Mouse (Mus musculus): ENCODE measurements around the gene Stambpl1. TPM values are rescaled to one million over a fixed set of nuclear protein-coding genes. Genes with fewer than 3 reads are reported as not detected.

The Stambpl1 gene
- polyA plus RNA-seq, 1 experiment = 17.4 TPM

GRCm38 (mm10) chr19:34268991-34269390 is 77.0 kb downstream of the Stambpl1 start:
- WGBS = 49% methylated on average over 1 of the region's 1 CpGs
- DNase-seq (ENCODE audit: low read depth, low spot score) = no peak

GRCm38 (mm10) chr19:34270106-34270726 is 78.2 kb downstream of the Stambpl1 start:
- WGBS = 34% methylated on average over 11 of the region's 11 CpGs
- DNase-seq (ENCODE audit: low read depth, low spot score) = no peak

DNA sequence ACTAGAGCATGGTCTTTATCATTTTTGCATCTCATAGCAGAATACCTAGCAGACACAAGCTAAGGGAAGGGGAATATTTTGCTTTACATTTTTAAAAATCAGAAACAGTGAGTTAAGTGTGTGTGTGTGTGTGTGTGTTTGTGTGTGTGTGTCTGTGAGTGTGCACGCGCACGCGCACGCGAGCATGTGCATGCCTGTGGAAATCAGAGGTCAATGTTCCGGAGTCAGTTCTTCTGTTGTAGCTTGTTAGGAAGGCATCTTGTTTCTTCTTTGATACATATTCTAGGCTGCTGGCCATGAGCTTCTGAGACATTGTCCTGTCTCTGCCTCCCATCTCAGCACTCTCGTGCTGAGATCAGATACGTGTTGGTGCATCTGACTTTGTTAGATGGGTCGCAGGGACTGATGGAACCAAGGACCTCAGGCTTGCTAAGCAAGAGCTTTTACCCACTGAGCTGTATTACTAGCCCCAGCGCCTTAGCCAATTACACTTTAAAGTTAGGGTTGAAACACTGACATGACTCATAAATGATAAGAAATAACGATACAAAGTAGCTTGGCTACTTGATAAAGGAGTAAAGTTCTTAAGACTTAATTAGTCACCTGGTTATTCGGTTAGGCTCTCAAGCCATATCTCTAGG is 78.9 kb downstream of the Stambpl1 start:
- DNase-seq (ENCODE audit: low read depth, low spot score) = no peak
- WGBS = 95% methylated on average over 13 of the region's 13 CpGs

- 100% methylated on average over 1 of the region's 1 CpGs for WGBS
- no peak for DNase-seq (ENCODE audit: low read depth, low spot score)
These were observed 81.0 kb downstream of the Stambpl1 start for GRCm38 (mm10) chr19:34273073-34273472.

DNA sequence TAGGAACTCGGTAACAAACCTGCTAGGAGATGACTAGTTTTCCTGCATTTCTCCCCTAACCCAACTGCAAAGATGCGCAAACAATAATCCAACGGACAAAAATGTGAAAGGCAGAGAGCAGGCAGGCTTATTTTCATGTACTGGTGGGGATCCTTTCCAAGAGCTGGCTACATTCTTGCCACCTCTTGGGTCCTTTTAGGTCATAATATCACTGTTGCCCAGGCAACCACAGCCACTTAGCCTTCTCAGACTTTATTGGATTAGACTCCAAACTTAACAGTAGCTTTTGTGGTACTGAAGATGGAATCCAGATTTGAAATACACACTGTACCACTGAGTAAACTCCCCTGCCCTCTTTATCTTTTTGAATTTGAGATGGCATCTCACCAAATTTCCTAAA is 86.0 kb downstream of the Stambpl1 start:
- WGBS = 69% methylated on average over 3 of the region's 3 CpGs
- no peak for DNase-seq (ENCODE audit: low read depth, low spot score)

DNA sequence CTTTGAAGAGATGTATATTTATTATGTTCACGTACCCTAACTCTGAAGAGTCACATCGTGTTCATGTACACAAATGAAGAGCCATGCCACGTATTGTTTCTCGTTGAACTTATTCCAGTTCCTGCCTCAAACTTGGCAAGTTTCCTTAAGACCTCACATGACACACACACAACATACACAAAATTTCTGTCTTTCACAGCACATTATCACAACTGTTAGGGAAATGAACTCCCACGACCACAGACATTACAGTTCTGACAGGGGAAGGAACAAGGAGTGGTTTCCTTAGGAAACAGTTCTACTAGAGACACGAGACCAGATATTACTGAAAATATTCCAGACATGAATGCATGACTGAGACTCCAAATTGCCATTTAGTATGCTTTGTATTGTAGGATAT is 91.6 kb downstream of the Stambpl1 start:
- WGBS = 61% methylated on average over 6 of the region's 6 CpGs
- DNase-seq (ENCODE audit: low read depth, low spot score) = no peak

DNA sequence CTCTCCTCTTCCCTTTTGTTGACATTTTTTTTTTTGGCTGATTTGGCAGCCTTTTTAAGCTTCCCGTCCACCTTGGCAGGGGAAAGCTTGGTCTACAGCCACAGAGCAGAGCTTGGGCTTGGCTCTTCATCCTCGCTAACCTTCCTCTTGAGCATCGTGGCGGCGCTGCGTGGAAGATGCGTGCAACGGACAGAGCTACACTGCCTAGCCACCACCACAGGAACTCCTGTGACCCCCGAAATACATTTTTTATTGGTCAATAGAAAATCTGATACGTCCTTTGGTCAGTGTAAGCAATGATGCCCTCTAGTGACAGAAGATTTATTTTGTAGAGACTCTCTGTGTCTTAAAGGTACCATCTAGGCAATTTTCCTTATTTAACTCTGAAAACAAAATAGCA is 92.4 kb downstream of the Stambpl1 start:
- 34% methylated on average over 10 of the region's 10 CpGs for whole genome bisulfite sequencing
- DNase-seq (ENCODE audit: low read depth, low spot score) = no peak

DNA sequence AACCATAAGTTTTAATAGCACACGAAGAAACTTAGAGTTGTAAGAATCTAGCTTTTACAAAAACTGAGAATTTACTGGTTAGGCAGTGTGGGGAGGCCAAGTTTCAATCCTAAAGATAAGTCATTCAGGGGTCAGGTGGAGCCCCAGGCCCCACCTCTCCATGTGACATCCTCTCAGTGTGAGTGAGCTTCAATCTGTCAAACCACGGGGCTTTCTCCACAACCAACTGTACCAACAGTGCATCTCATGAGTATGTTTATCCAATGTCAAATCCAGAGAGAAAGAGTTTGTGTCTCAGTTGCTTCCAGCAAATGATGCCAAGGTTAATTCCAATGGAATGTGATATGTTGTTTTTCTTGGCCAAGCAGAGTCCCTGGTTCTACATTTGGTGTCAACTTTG is 92.8 kb downstream of the Stambpl1 start:
- no peak for DNase-seq (ENCODE audit: low read depth, low spot score)
- 43% methylated on average over 2 of the region's 2 CpGs for WGBS

GRCm38 (mm10) chr19:34287221-34287620 is 95.2 kb downstream of the Stambpl1 start:
- DNase-seq (ENCODE audit: low read depth, low spot score) = no peak

DNA sequence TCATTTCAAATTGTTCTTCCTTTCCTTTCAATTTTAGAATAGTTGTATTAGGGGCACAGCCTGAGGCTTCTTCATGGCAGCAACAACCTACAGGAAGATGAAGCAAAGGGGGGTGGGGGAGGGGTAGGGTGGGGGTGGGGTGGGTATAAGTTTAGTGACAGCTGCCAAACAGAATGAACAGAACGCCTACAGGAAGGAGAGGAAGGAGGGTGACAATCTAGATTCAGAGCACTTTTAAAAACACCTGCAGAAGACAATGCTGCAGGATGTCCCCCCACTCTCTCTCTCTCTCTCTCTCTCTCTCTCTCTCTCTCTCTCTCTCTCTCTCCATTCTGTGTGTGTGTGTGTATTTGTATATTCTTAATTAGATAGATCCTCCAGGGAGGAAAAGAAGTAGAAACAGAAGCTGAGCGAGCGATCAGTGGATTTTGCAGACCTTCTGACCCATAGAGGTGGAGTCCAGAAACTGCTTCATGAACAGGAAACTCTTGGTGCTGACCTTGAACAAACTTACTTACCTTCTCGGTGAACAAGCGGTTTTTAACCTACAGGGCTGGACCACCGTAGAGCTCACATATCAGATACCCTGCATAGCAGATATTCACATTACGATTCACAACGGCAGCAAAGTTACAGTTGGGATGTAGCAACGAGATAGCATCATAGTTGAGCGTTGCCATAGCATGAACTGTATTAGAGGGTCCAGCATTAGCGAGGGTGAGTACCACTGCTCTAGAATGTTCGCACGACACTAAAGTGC is 95.8 kb downstream of the Stambpl1 start:
- DNase-seq (ENCODE audit: low read depth, low spot score) = no peak
- 69% methylated on average over 13 of the region's 13 CpGs for WGBS

DNA sequence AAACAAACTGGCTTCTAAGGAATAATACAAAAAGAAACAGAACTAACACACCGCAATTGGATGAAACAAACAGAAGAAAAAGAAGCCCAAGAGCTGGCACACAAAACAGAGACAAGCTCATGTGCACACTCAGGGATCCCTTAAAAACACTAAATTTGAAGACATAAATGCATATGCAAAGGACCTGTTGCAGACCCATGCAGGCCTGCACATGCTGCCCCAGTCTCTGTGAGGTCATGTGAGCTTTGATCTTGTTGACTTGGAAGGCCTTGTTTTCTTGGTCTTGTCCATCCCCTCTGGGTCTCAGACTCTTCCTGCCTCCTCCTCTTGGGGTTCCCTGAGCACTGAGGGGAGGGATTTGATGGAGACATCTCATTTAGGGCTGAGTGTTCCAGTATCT is 96.7 kb downstream of the Stambpl1 start:
- no peak for DNase-seq (ENCODE audit: low read depth, low spot score)
- 88% methylated on average over 1 of the region's 1 CpGs for WGBS

Other genes with a start within 250 kb of the Stambpl1 start
- gene Lipf, start 231.0 kb upstream of the Stambpl1 start, polyA plus RNA-seq (2012; rRNA removed) = not detected in 2 replicates
- gene Lipk, start 183.9 kb upstream of the Stambpl1 start, polyA plus RNA-seq (2012; rRNA removed) = 0.07 and 0.15 TPM in 2 replicates
- gene Lipn, start 124.9 kb upstream of the Stambpl1 start, polyA plus RNA-seq (2012; rRNA removed) = not detected in 2 replicates
- not detected in 2 replicates for gene Lipm, start 91.3 kb upstream of the Stambpl1 start, polyA plus RNA-seq (2012; rRNA removed)
- 1.2 and 2.0 TPM in 2 replicates for gene Ankrd22, start 26.2 kb upstream of the Stambpl1 start, polyA plus RNA-seq (2012; rRNA removed)
- gene Acta2, start 63.4 kb downstream of the Stambpl1 start, polyA plus RNA-seq (2012; rRNA removed) = 1,275 and 1,486 TPM in 2 replicates
- gene Fas, start 98.4 kb downstream of the Stambpl1 start, polyA plus RNA-seq (2012; rRNA removed) = 4.7 and 7.3 TPM in 2 replicates